Mouse (Mus musculus) lung, embryonic 16.5 days (tissue): ENCODE measurements around the gene Stx7. TPM values are rescaled to one million over a fixed set of nuclear protein-coding genes. Genes with fewer than 3 reads are reported as not detected.
A peak's percentile ranks its signal among the peaks of the same experiment; 100 is the strongest.

Source experiments
- ATAC-seq: fragments of 200-750 bp; cut with Nextera tagmentation; 2 replicates; pipeline ENCODE4 v1.8.0; 2017; ENCODE audit warnings: low read depth, mild to moderate bottlenecking, moderate library complexity
- H3K27ac ChIP-seq: fragments of 300-500 bp; sonication (generic); 2 replicates; pipeline ENCODE4 v1.5.1; 2014; ENCODE audit warnings: mild to moderate bottlenecking, control low read depth, low read length
- H3K27me3 ChIP-seq: fragments of 300-500 bp; sonication (generic); 2 replicates; pipeline ENCODE4 v1.6.1; 2014; ENCODE audit warnings: low read depth, low read length, mixed read lengths; ENCODE audit not compliant: control insufficient read depth, insufficient read depth
- H3K36me3 ChIP-seq: fragments of 300-500 bp; sonication (generic); 2 replicates; pipeline ENCODE4 v1.6.1; 2014; ENCODE audit warnings: low read length; ENCODE audit not compliant: control insufficient read depth, insufficient read depth
- H3K4me1 ChIP-seq: fragments of 300-500 bp; sonication (generic); replicated peaks from 2 replicates; pipeline ENCODE4 v1.6.1; 2014; ENCODE audit warnings: low read length, mixed read lengths; ENCODE audit not compliant: control insufficient read depth, insufficient read depth
- H3K4me2 ChIP-seq: fragments of 300-500 bp; sonication (generic); 2 replicates; pipeline ENCODE4 v1.6.1; 2014; ENCODE audit warnings: low read depth, low read length, control low read depth
- H3K4me3 ChIP-seq: fragments of 300-500 bp; sonication (generic); 2 replicates; pipeline ENCODE4 v1.5.1; 2014; ENCODE audit warnings: mild to moderate bottlenecking, low read length, control low read depth
- H3K9ac ChIP-seq: fragments of 300-500 bp; sonication (generic); 2 replicates; pipeline ENCODE4 v1.6.1; 2014; ENCODE audit warnings: low read length, control low read depth
- H3K9me3 ChIP-seq: fragments of 300-500 bp; sonication (generic); 2 replicates; pipeline ENCODE4 v1.6.1; 2016; ENCODE audit warnings: low read length; ENCODE audit not compliant: control insufficient read depth
- WGBS: fragments of 180-500 bp; shearing (Covaris S2); extraction: QIAGEN DNeasy Blood & Tissue Kit; methylation state at CpG from one replicate; pipeline ENCODE4 v1.1.7; 2014; 5-methylcytosine and 5-hydroxymethylcytosine counted together
- polyA plus RNA-seq: library from polyadenylated mRNA; unstranded; fragments of >200 nt; fragmentation: Nextera tagmentation; extraction: Ambion mirVana; gene quantifications from 2 replicates; pipeline ENCODE4 v1.2.1, GENCODE M21; 2015

Stx7 gene
- polyA plus RNA-seq, 1 experiment from 2014 or later: 89.9 TPM

DNA sequence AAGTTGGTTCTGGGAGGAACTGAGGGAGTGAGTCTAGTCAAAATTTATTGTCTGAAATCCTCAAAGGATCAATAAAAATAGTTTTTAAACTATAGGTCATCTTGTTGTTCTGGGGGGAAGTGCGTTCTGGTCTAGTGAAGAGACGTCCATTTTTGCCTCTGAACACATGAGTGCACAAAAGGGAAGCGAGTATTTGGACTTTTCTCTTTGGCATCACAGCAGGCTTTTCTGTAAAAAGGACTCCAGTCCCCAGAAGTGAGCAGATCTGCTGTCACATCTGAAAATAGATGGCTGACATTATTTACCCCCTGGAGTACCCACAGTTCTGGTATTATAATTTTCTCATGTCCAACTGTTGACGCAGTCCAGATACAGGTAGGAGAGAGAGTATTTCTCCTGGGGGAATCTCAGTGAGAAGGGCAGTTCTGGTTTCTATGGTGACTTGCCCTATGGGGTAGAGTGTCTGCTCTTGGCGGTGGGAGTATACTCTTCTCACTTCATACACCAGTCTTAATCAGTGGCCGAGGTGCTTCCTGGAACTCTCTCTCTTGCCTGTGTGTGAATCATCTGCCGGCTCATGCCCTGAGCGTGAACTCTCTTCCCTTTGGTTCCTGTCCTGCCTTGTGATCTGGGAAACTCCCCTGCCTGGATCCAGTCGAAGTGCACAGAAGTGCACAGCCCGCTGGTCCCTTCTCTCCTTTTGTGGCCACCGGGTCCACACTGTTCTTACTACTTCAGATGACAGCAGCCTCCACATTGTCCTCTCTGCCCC lies 15.2 kb downstream of the Stx7 start:
- Histone ChIP-seq H3K4me2 (no peak overlapping the region), H3K27ac (no peak overlapping the region), H3K9ac (no peak overlapping the region), H3K4me3 (no peak overlapping the region), H3K9me3 (no peaks in the 10 kb centered on the region), H3K4me1 (peaks cover 5% of the 10 kb centered on the region; the same call in 1 of the 2 replicates), H3K36me3 (peaks cover 1% of the 10 kb centered on the region; the same call in 1 of the 2 replicates), H3K27me3 (no peaks in the 10 kb centered on the region)
- 39% methylated on average over 11 of the region's 11 CpGs for WGBS
- ATAC-seq: peak; percentile 38

DNA sequence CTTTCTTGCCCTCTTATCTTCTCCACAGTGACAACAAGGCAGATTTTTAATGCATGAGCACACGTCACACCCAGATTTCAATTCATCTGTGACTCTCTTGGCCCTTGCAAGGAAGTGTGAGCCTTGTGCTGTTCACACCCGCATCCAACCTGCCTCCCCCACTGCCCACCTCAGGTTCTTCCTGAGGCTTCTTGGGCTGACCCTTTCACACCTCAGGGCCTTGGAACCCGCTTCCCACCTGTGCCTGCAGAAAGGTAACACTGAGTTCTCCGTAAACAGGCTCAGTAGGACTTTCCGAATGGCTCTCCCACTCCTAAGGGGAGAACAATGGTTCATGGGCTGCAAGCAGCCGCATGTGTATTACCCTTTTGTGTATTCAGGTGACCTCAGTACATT lies 15.8 kb downstream of the Stx7 start:
- H3K9me3 ChIP-seq: no peaks in the 10 kb centered on the region
- H3K4me1 ChIP-seq: peaks cover 5% of the 10 kb centered on the region; the same call in 1 of the 2 replicates
- 68% methylated on average over 6 of the region's 6 CpGs for WGBS
- ATAC-seq: 0 out of 2 replicates have a peak, but pooled peaks have one; percentile 5
- H3K27me3 ChIP-seq: no peaks in the 10 kb centered on the region
- H3K9ac ChIP-seq: no peak overlapping the region
- no peak overlapping the region for H3K27ac ChIP-seq
- no peak overlapping the region for H3K4me3 ChIP-seq
- H3K36me3 ChIP-seq: no peaks in the 10 kb centered on the region
- H3K4me2 ChIP-seq: no peak overlapping the region

DNA sequence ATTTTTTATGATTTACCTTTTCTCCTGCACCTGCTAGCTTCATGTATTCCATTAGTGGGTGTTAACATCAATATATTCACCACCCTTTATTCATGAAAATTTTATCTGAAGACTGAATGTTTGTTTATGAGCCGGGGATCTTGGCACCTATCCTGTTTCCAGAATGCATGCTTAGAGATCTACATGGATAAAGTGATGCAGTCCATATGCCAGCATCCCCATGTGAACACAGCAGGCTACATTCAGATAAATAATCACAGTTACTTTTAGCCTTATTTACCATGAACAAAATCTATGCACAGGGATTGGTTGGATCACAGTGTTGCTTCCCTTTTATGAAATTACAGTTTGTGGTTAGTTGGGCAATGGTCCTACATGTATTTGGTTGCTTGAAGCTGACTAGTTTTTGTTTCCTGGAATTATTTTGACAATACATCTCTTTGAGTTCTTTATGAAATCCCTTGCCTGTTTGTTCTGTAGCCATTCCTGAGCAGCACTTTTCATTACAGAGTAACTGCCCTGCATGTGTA lies 16.5 kb downstream of the Stx7 start:
- Histone ChIP-seq H3K9me3 (no peaks in the 10 kb centered on the region), H3K27ac (no peak overlapping the region), H3K27me3 (no peaks in the 10 kb centered on the region), H3K36me3 (no peaks in the 10 kb centered on the region), H3K4me2 (no peak overlapping the region), H3K4me3 (no peak overlapping the region), H3K9ac (no peak overlapping the region), H3K4me1 (peaks cover 5% of the 10 kb centered on the region; the same call in 1 of the 2 replicates)
- 29% methylated on average over 1 of the region's 1 CpGs for WGBS
- ATAC-seq: no peak

DNA sequence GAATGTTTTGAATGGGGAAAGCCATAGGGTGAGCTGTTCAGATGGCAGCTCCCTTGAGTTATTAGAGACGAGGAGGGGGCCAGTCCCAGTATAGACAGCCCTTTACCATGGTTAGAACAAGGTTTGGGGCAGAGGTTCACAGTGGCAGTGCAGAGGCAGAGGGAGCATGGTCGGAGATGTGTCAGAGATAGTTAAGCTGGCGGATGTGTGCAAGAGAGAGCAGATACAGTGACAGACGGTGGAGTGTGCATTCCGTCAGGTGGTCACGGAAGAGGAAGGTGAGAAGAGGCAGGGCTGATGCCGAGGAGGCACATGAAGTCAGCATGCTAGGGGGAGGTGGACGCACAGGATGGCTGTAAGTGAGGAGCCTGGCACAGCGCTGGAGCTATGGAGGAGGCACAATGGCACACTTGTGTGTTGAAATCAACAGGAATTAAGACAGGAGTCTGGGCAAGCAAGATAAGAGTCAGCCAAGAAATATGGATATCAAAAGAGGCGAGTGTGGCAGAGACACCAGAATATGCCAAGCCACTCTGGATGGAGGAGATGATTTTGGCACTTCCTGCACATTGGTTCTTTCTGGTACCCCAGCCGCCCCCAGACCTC lies 19.0 kb downstream of the Stx7 start:
- H3K4me2 ChIP-seq: no peak overlapping the region
- ATAC-seq: no peak
- H3K27ac ChIP-seq: no peak overlapping the region
- no peaks in the 10 kb centered on the region for H3K36me3 ChIP-seq
- H3K4me3 ChIP-seq: no peak overlapping the region
- no peak overlapping the region for H3K9ac ChIP-seq
- H3K4me1 ChIP-seq: peaks cover 5% of the 10 kb centered on the region; the same call in 1 of the 2 replicates
- H3K27me3 ChIP-seq: no peaks in the 10 kb centered on the region
- WGBS: 74% methylated on average over 11 of the region's 11 CpGs
- no peaks in the 10 kb centered on the region for H3K9me3 ChIP-seq

DNA sequence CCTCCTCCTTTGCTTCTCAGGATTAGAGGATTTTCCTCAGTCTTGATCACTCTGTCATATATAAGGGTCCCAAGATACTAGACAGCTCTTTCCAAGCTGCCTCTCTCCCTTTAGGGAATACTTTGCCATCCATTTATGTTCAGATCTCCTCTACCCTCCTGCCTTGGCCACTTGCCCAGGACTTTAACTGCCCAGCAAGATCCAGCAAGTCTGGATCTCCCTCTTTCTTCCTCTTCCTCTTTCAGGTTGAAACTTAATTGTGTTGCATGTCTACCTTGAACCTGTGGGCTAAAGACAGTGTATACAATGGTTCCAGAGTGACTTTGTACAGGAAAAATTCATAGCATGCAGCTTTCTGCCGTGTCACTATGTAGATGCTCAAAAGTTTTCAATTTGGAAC lies 19.8 kb downstream of the Stx7 start:
- H3K9ac ChIP-seq: no peak overlapping the region
- peaks cover 5% of the 10 kb centered on the region; the same call in 1 of the 2 replicates for H3K4me1 ChIP-seq
- no peaks in the 10 kb centered on the region for H3K9me3 ChIP-seq
- no peak for ATAC-seq
- no peak overlapping the region for H3K27ac ChIP-seq
- H3K4me3 ChIP-seq: no peak overlapping the region
- no peaks in the 10 kb centered on the region for H3K36me3 ChIP-seq
- no peaks in the 10 kb centered on the region for H3K27me3 ChIP-seq
- H3K4me2 ChIP-seq: no peak overlapping the region
- 89% methylated on average over 1 of the region's 1 CpGs for WGBS

DNA sequence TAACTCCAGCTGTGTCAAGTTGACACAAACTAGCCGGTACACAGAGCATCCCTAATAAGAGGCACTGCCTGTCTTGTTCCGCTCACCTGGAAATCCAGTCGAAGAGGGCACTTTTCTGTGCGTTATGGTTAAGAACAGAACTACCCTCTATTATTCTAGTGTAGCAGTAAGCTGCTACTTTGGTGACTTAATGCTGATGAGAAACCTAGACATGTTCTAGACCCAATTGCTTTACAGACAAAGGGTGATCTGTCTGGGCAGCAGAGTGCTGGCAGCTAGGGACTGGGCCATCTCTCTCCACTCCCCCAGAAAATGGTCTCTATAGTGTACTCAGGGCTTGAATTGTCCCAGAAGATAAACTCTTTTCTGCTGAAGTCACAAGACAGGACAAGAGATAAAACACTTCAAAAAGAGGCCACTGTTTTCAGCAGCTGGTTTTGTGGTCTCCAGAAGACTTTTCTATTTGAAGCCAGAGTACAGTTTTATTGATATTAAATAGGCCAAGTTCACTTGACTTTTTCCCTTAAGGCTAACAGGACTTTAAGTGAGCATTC lies 22.9 kb downstream of the Stx7 start:
- no peak for ATAC-seq
- Histone ChIP-seq H3K27ac (no peak overlapping the region), H3K27me3 (no peaks in the 10 kb centered on the region), H3K4me2 (no peak overlapping the region), H3K9ac (no peak overlapping the region), H3K36me3 (no peaks in the 10 kb centered on the region), H3K4me1 (peaks cover 5% of the 10 kb centered on the region; the same call in 1 of the 2 replicates), H3K4me3 (no peak overlapping the region), H3K9me3 (no peaks in the 10 kb centered on the region)
- 86% methylated on average over 4 of the region's 4 CpGs for WGBS

DNA sequence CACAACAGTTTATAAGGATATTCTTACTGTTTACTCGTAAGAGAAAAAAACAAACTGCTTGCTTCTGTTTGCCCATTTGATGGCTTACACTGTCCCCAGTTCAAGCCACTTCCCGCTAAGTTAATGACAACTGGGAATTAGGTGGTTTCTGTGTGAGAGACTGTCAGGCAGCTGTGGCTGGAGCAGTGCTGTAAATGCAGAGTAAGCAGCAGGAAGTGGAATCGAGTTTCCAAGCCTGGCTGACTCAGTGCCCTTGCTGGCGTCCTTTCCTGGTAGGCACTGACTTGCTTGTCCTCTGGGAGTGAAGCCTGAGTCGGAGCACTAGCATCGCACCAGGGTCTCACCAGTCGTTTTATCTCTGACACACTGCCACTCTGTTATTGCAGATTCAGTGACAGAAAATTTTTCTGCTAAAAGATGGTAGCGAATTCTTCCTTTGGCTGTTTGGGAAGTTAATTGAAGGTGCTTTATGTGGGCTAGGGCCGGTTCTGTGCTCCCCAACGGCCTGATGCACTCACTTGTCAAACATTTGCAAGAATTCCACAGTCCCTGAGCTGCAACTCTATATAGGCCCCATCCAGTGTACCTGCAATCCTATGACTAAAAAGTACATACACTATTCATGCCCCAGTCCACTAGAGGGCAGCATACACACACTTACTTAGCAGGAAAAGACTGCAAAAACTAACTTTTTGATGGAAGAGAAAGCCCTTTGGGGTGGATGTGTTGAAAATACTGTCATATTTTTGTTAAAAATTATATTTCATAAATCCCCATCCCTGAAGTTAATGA lies 24.3 kb downstream of the Stx7 start:
- no peak overlapping the region for H3K9ac ChIP-seq
- H3K9me3 ChIP-seq: no peaks in the 10 kb centered on the region
- no peaks in the 10 kb centered on the region for H3K27me3 ChIP-seq
- 47% methylated on average over 10 of the region's 10 CpGs for whole genome bisulfite sequencing
- H3K36me3 ChIP-seq: no peaks in the 10 kb centered on the region
- no peak overlapping the region for H3K27ac ChIP-seq
- H3K4me2 ChIP-seq: no peak overlapping the region
- peaks cover 4% of the 10 kb centered on the region; the same call in 1 of the 2 replicates for H3K4me1 ChIP-seq
- ATAC-seq: 0 out of 2 replicates have a peak, but pooled peaks have one; percentile 43
- H3K4me3 ChIP-seq: no peak overlapping the region

DNA sequence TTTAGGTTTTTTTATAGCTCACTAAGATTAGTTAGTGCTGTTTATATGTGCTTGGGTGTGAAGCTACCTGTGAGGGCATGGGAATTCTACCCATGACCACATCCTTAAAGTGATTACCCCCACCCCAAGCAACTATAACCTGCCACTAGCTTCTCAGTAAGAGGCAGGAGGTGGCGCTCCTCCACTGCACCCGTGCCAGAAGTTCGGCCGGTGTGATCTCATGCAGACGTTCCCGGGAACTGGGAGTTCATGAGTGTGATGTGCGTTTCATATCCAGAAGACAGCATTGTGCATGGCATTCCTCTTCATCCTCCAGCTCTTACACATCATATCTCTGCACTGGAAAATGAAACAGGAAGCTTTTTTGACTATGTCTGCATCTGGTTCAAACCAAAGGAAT lies 41.3 kb downstream of the Stx7 start:
- Histone ChIP-seq H3K4me1 (no peaks in the 10 kb centered on the region), H3K9me3 (no peaks in the 10 kb centered on the region), H3K27me3 (no peaks in the 10 kb centered on the region), H3K36me3 (peaks cover 14% of the 10 kb centered on the region), H3K27ac (no peak overlapping the region), H3K4me2 (no peak overlapping the region), H3K9ac (no peak overlapping the region), H3K4me3 (no peak overlapping the region)
- WGBS: 38% methylated on average over 7 of the region's 7 CpGs
- no peak for ATAC-seq
